Mouse (Mus musculus): ENCODE measurements around the gene Ugt1a6a. TPM values are rescaled to one million over a fixed set of nuclear protein-coding genes. Genes with fewer than 3 reads are reported as not detected.
"Not testable (repeated sequence)": the region's sequence is repeated elsewhere in the genome, so short reads cannot be mapped to it uniquely, and the experiment has no call there.

Ugt1a6a gene
- total RNA-seq, 1 experiment = not detected

GRCm38 (mm10) chr1:88125827-88126360 lies 8.7 kb upstream of the Ugt1a6a start:
- H3K9ac ChIP-seq (ENCODE audit: insufficient read depth, low read depth, low read length, poor library complexity, severe bottlenecking); in situ Hi-C loops (cut with MboI; ENCODE audit: low sequenced_read_pairs in 2 of 2, unreplicated experiment in 2 of 2): not testable (repeated sequence)

GRCm38 (mm10) chr1:88129091-88129490 lies 5.5 kb upstream of the Ugt1a6a start:
- H3K36me3 ChIP-seq (ENCODE audit: control insufficient read depth, insufficient read depth, low read length, poor library complexity, severe bottlenecking); DNase-seq (ENCODE audit: low read depth, low spot score); H3K27ac ChIP-seq (ENCODE audit: insufficient read depth, low read depth, low read length, poor library complexity, severe bottlenecking); H3K9ac ChIP-seq (ENCODE audit: insufficient read depth, low read depth, low read length, poor library complexity, severe bottlenecking); H3K9me3 ChIP-seq (ENCODE audit: control insufficient read depth, insufficient read depth, low read depth, low read length); H3K4me3 ChIP-seq (ENCODE audit: insufficient read depth in 1 of 2, low read depth in 1 of 2, low read length in 2 of 2, poor library complexity in 1 of 2, severe bottlenecking in 1 of 2); in situ Hi-C loops (cut with MboI; ENCODE audit: low sequenced_read_pairs in 2 of 2, unreplicated experiment in 2 of 2); H3K4me1 ChIP-seq (ENCODE audit: control insufficient read depth in 2 of 2, insufficient read depth in 2 of 2, low read length in 2 of 2, poor library complexity in 1 of 2): not testable (repeated sequence)

More at GRCm38 (mm10) chr1:88125827-88126360, 8.7 kb upstream of the Ugt1a6a start:
- H3K36me3 ChIP-seq (ENCODE audit: control insufficient read depth, insufficient read depth, low read length, poor library complexity, severe bottlenecking); H3K27ac ChIP-seq (ENCODE audit: insufficient read depth, low read depth, low read length, poor library complexity, severe bottlenecking); H3K9me3 ChIP-seq (ENCODE audit: control insufficient read depth, insufficient read depth, low read depth, low read length); H3K4me1 ChIP-seq (ENCODE audit: control insufficient read depth in 2 of 2, insufficient read depth in 2 of 2, low read length in 2 of 2, poor library complexity in 1 of 2); DNase-seq (ENCODE audit: low read depth, low spot score); H3K4me3 ChIP-seq (ENCODE audit: insufficient read depth in 1 of 2, low read depth in 1 of 2, low read length in 2 of 2, poor library complexity in 1 of 2, severe bottlenecking in 1 of 2): not testable (repeated sequence)

- not testable (repeated sequence) for H3K9me3 ChIP-seq (ENCODE audit: control insufficient read depth, insufficient read depth, low read depth, low read length); DNase-seq (ENCODE audit: low read depth, low spot score); H3K4me3 ChIP-seq (ENCODE audit: insufficient read depth in 1 of 2, low read depth in 1 of 2, low read length in 2 of 2, poor library complexity in 1 of 2, severe bottlenecking in 1 of 2); H3K27ac ChIP-seq (ENCODE audit: insufficient read depth, low read depth, low read length, poor library complexity, severe bottlenecking); H3K9ac ChIP-seq (ENCODE audit: insufficient read depth, low read depth, low read length, poor library complexity, severe bottlenecking); H3K36me3 ChIP-seq (ENCODE audit: control insufficient read depth, insufficient read depth, low read length, poor library complexity, severe bottlenecking); H3K4me1 ChIP-seq (ENCODE audit: control insufficient read depth in 2 of 2, insufficient read depth in 2 of 2, low read length in 2 of 2, poor library complexity in 1 of 2)
- in situ Hi-C loops (cut with MboI; ENCODE audit: low sequenced_read_pairs in 2 of 2, unreplicated experiment in 2 of 2) = loop anchor here in 1 of 2 experiments (5.0 kb wide), 1 partner anchor 33 kb away; the partner anchor contains the start of gene Ugt1a7c
These were observed 4.4 kb upstream of the Ugt1a6a start for GRCm38 (mm10) chr1:88130223-88130622.

- H3K4me1 ChIP-seq (ENCODE audit: control insufficient read depth in 2 of 2, insufficient read depth in 2 of 2, low read length in 2 of 2, poor library complexity in 1 of 2) = 0 out of 4 replicates have a peak, but pooled peaks cover 0 to 2% of the 10 kb centered on the region in 2 experiments
- H3K36me3 ChIP-seq (ENCODE audit: control insufficient read depth, insufficient read depth, low read length, poor library complexity, severe bottlenecking) = no peaks in the 10 kb centered on the region
- in situ Hi-C loops (cut with MboI; ENCODE audit: low sequenced_read_pairs in 2 of 2, unreplicated experiment in 2 of 2) = loop anchor here in 1 of 2 experiments (5.0 kb wide), 1 partner anchor 37 kb away; the partner anchor contains the start of gene Ugt1a7c
- no peak overlapping the region for H3K27ac ChIP-seq (ENCODE audit: insufficient read depth, low read depth, low read length, poor library complexity, severe bottlenecking)
- TF ChIP-seq ZC3H11A (IDR thresholded peaks at IDR 0.05; ENCODE audit: borderline replicate concordance, low read depth, low read length) (no peak), ZNF384 (IDR thresholded peaks at IDR 0.05; ENCODE audit: low read depth, low read length) (no peak), MAFK (IDR thresholded peaks at IDR 0.05; ENCODE audit: insufficient read depth, low read depth, low read length) (no peak), CHD2 (IDR thresholded peaks at IDR 0.05; ENCODE audit: low read depth, low read length) (no peak), HCFC1 (IDR thresholded peaks at IDR 0.05; ENCODE audit: borderline replicate concordance, insufficient read depth, low read length) (no peak)
- no peaks in the 10 kb centered on the region for H3K9me3 ChIP-seq (ENCODE audit: control insufficient read depth, insufficient read depth, low read depth, low read length)
- no peak overlapping the region for H3K4me3 ChIP-seq (ENCODE audit: insufficient read depth in 1 of 2, low read depth in 1 of 2, low read length in 2 of 2, poor library complexity in 1 of 2, severe bottlenecking in 1 of 2)
- H3K9ac ChIP-seq (ENCODE audit: insufficient read depth, low read depth, low read length, poor library complexity, severe bottlenecking) = no peak overlapping the region
- DNase-seq (ENCODE audit: low read depth, low spot score) = no peak
These were observed 627 bp upstream of the Ugt1a6a start for GRCm38 (mm10) chr1:88133908-88134456.

- H3K4me3 ChIP-seq (ENCODE audit: insufficient read depth in 1 of 2, low read depth in 1 of 2, low read length in 2 of 2, poor library complexity in 1 of 2, severe bottlenecking in 1 of 2); H3K27ac ChIP-seq (ENCODE audit: insufficient read depth, low read depth, low read length, poor library complexity, severe bottlenecking); H3K9ac ChIP-seq (ENCODE audit: insufficient read depth, low read depth, low read length, poor library complexity, severe bottlenecking); H3K9me3 ChIP-seq (ENCODE audit: control insufficient read depth, insufficient read depth, low read depth, low read length); H3K36me3 ChIP-seq (ENCODE audit: control insufficient read depth, insufficient read depth, low read length, poor library complexity, severe bottlenecking); DNase-seq (ENCODE audit: low read depth, low spot score); in situ Hi-C loops (cut with MboI; ENCODE audit: low sequenced_read_pairs in 2 of 2, unreplicated experiment in 2 of 2); H3K4me1 ChIP-seq (ENCODE audit: control insufficient read depth in 2 of 2, insufficient read depth in 2 of 2, low read length in 2 of 2, poor library complexity in 1 of 2): not testable (repeated sequence)
These were observed 758 bp downstream of the Ugt1a6a start for GRCm38 (mm10) chr1:88135229-88135904.

Data from ES-E14 (cell line).